17 mouse cellular contexts compared by ENCODE assay signal in genomic region chr4:148284219-148284618, GRCm38 (mm10). TPM values are rescaled to one million over a fixed set of nuclear protein-coding genes. Genes with fewer than 3 reads are reported as not detected.
DNase-seq lines count a peak whose midpoint lies in the region; ATAC-seq lines count a peak whose summit lies in the region.
"Had no signal": no experiment of that assay in that cellular context is flagged by ENCODE, and none has a peak within 500 bp of the region (broad histone marks: within the 10 kb centered on the region; RNA-seq: fewer than 3 reads in every experiment).

No protein-coding gene starts in this region.

- H3K27ac ChIP-seq in midbrain, embryonic 13.5 days, result peak overlapping the region; percentile 62
- H3K27ac ChIP-seq in midbrain, embryonic 10.5 days (replicated peaks), result no peak overlapping the region
- peak overlapping the region; percentile 63 for H3K27ac ChIP-seq in hindbrain, embryonic 15.5 days (replicated peaks)
- H3K27ac ChIP-seq: gastrocnemius, adult 2 months; heart, embryonic 10.5 days; liver, embryonic 13.5 days; stomach, postnatal 0 days had no signal

- 30% methylated on average over 13 of the region's 13 CpGs for WGBS in midbrain, embryonic 13.5 days
- 39% methylated on average over 13 of the region's 13 CpGs for WGBS in midbrain, embryonic 10.5 days
- 14% methylated on average over 13 of the region's 13 CpGs for WGBS in hindbrain, embryonic 15.5 days

- no peaks in the 10 kb centered on the region for H3K9me3 ChIP-seq in midbrain, embryonic 13.5 days
- no peaks in the 10 kb centered on the region for H3K9me3 ChIP-seq in midbrain, embryonic 10.5 days (replicated peaks)
- no peaks in the 10 kb centered on the region for H3K9me3 ChIP-seq in hindbrain, embryonic 15.5 days
- H3K9me3 ChIP-seq: heart, embryonic 10.5 days; liver, embryonic 13.5 days had no signal

- H3K36me3 ChIP-seq in midbrain, embryonic 13.5 days, result peaks cover 3% of the 10 kb centered on the region; the same call in 1 of the 2 replicates
- no peaks in the 10 kb centered on the region for H3K36me3 ChIP-seq in midbrain, embryonic 10.5 days
- no peaks in the 10 kb centered on the region for H3K36me3 ChIP-seq in hindbrain, embryonic 15.5 days
- H3K36me3 ChIP-seq: heart, embryonic 10.5 days; liver, embryonic 13.5 days had no signal

- peak overlapping the region; percentile 52 for H3K9ac ChIP-seq in midbrain, embryonic 13.5 days (replicated peaks)
- peak overlapping the region; percentile 68 for H3K9ac ChIP-seq in hindbrain, embryonic 15.5 days
- H3K9ac ChIP-seq: liver, embryonic 13.5 days had no signal

- peaks cover 13% of the 10 kb centered on the region; the same call in 1 of the 2 replicates for H3K27me3 ChIP-seq in midbrain, embryonic 13.5 days
- peaks cover 48% of the 10 kb centered on the region for H3K27me3 ChIP-seq in midbrain, embryonic 10.5 days (ENCODE audit: low read depth, poor library complexity, severe bottlenecking)
- H3K27me3 ChIP-seq in hindbrain, embryonic 15.5 days, result no peaks in the 10 kb centered on the region

- peak overlapping the region; percentile 80 for H3K4me3 ChIP-seq in midbrain, embryonic 13.5 days (replicated peaks)
- H3K4me3 ChIP-seq in midbrain, embryonic 10.5 days, result no peak overlapping the region
- H3K4me3 ChIP-seq in hindbrain, embryonic 15.5 days, result peak overlapping the region; percentile 57
- H3K4me3 ChIP-seq: gastrocnemius, adult 2 months; heart, embryonic 10.5 days; liver, embryonic 13.5 days; myocyte had no signal

- peaks cover 46% of the 10 kb centered on the region for H3K4me1 ChIP-seq in midbrain, embryonic 13.5 days (replicated peaks)
- peaks cover 46% of the 10 kb centered on the region for H3K4me1 ChIP-seq in midbrain, embryonic 10.5 days
- peaks cover 58% of the 10 kb centered on the region for H3K4me1 ChIP-seq in hindbrain, embryonic 15.5 days (replicated peaks)
- H3K4me1 ChIP-seq: liver, embryonic 13.5 days had no signal

- peak; percentile 62 to 68 for DNase-seq in cerebellum, postnatal 14 days
- DNase-seq in cerebellum, adult 9-10 months, result no peak
- no peak for DNase-seq in midbrain, embryonic 10.5 days (ENCODE audit: low spot score)
- peak; percentile 39 for DNase-seq in right cerebral cortex, postnatal 25 days
- no peak for DNase-seq in heart, postnatal 36 days
- DNase-seq in B cell, adult 2 months, result no peak
- DNase-seq: adrenal gland, postnatal 36 days; cerebellum, adult 9-11 months; gastrocnemius, adult 2 months; kidney, postnatal 10 days; layer of hippocampus, postnatal 36 days; liver, embryonic 13.5 days had no signal

- H3K4me2 ChIP-seq in midbrain, embryonic 13.5 days (replicated peaks), result peak overlapping the region; percentile 85
- peak overlapping the region; percentile 71 for H3K4me2 ChIP-seq in hindbrain, embryonic 15.5 days
- H3K4me2 ChIP-seq: liver, embryonic 13.5 days had no signal

- no peak for ATAC-seq in midbrain, embryonic 13.5 days
- no peak for ATAC-seq in hindbrain, embryonic 15.5 days (ENCODE audit: low FRiP score, low read depth)

- intact Hi-C loops in heart, postnatal 36 days (cut with DNase I), result no loop called here

RNA-seq across cellular contexts. Expression of gene Disp3, which starts 3.5 kb away (rescaled TPM):
- 11.1 and 12.0 TPM in 2 replicates for polyA plus RNA-seq in midbrain, embryonic 13.5 days (2015; fragmentation: Nextera tagmentation; extraction: Ambion mirVana)
- polyA plus RNA-seq in midbrain, embryonic 10.5 days (2016; fragmentation: Nextera tagmentation; extraction: Ambion mirVana), result 3.2 and 3.7 TPM in 2 replicates
- polyA plus RNA-seq in hindbrain, embryonic 15.5 days (2015; fragmentation: Nextera tagmentation; extraction: Ambion mirVana), result 13.3 and 15.3 TPM in 2 replicates
- not detected for total RNA-seq in heart, postnatal 36 days (2021)
- total RNA-seq: gastrocnemius, adult 2 months had no signal

Comparison
In these comparisons a context has a peak if more than half of its experiments do, and no peak if none do; other contexts are left out.
1. DNase-seq: peak in cerebellum, postnatal 14 days (2 of 2) and right cerebral cortex, postnatal 25 days (single experiment); none in cerebellum, adult 9-10 months (single experiment), midbrain, embryonic 10.5 days (single experiment), heart, postnatal 36 days (0 of 2) and B cell, adult 2 months (0 of 2).